Mouse (Mus musculus): ENCODE measurements at regions not wholly inside any gene's neighbourhood (a gene's known extent, or its start where the extent isn't known, plus 50 kb on each side); places are given as distances from the start of the nearest gene placed in this dataset.

- no peak for TF ChIP-seq POLR2A (IDR thresholded peaks at IDR 0.05; ENCODE audit: low read depth, low read length)
- TF ChIP-seq CTCF (IDR thresholded peaks at IDR 0.05; ENCODE audit: extremely low read depth, insufficient read length, insufficient replicate concordance, low read depth, low read length) = no peak
Measured at GRCm38 (mm10) chr16:76762619-76763283, 250.8 kb upstream of the Usp25 start.
